ENCODE assay signal across 8 mouse cellular contexts in the genomic region with DNA sequence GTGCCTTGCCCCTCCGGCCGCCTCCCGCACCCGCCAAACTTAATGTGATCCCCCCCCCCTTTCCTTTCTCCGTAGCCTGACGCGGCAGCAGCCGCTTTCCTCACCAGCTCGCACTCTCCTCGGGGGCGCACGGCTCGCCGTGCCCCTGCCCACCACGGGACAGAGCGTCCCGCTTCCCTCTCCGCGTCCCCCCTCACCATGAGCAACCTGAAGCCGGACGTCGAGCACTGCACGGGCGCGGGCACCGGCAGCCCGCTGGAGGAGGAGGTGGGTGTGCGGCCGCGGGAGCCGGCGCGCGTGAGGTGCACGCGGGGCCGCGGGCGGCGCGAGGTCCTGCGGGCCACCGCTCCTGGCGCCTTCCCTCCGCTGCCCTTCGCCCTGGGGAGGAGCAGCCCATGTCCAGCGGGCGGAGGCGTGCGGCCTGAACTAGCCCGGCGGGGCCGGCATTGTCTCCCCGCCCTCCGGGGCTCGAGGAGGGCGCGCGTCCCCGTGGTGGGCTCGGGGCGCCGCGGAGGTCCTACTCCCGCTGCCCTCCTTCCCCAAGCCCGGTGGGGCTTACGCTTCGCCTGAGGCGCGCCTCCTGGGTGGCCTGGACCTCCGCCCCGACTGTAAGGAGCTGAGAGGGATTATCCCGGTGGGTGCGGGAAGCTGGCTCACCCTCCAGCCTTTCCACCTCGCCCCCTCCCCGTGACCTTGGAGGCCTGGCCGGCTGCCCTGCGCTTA. TPM values are rescaled to one million over a fixed set of nuclear protein-coding genes. Genes with fewer than 3 reads are reported as not detected.
DNase-seq lines count a peak whose midpoint lies in the region; ATAC-seq and TF ChIP-seq lines count a peak whose summit lies in the region.

No protein-coding gene starts in this region.

- H3K9ac ChIP-seq in forebrain, embryonic 15.5 days (replicated peaks): peak overlapping the region; percentile 55
- H3K9ac ChIP-seq in hindbrain, embryonic 16.5 days (ENCODE audit: low read depth, low read length): peak overlapping the region; percentile 67
- peak overlapping the region; percentile 67 for H3K9ac ChIP-seq in liver, embryonic 12.5 days
- H3K9ac ChIP-seq in neural tube, embryonic 11.5 days (ENCODE audit: low read length): peak overlapping the region; percentile 63

- WGBS in forebrain, embryonic 15.5 days: under 1% methylated on average over 65 of the region's 78 CpGs
- WGBS in hindbrain, embryonic 16.5 days: under 1% methylated on average over 55 of the region's 78 CpGs
- WGBS in liver, embryonic 12.5 days (ENCODE audit: insufficient replicate concordance): under 1% methylated on average over 62 of the region's 78 CpGs
- under 1% methylated on average over 60 of the region's 78 CpGs for WGBS in neural tube, embryonic 11.5 days

- H3K27ac ChIP-seq in gastrocnemius, adult 2 months: peak overlapping the region; percentile 76
- no peak overlapping the region for H3K27ac ChIP-seq in forebrain, embryonic 15.5 days (replicated peaks)
- H3K27ac ChIP-seq in hindbrain, embryonic 16.5 days (ENCODE audit: low read depth, low read length): no peak overlapping the region
- H3K27ac ChIP-seq in liver, embryonic 12.5 days: peak overlapping the region; percentile 60; the same call in 1 of the 2 replicates
- H3K27ac ChIP-seq in neural tube, embryonic 11.5 days (ENCODE audit: low read depth, low read length): no peak overlapping the region

- peak; percentile 74 for ATAC-seq in forebrain, embryonic 15.5 days (replicated peaks)
- peak; percentile 82 for ATAC-seq in hindbrain, embryonic 16.5 days
- peak; percentile 54 for ATAC-seq in liver, embryonic 12.5 days
- ATAC-seq in neural tube, embryonic 11.5 days (ENCODE audit: insufficient read depth, low FRiP score, low TSS enrichment): peak; percentile 61

- intact Hi-C loops in gastrocnemius, adult 2 months (cut with DNase I): no loop called here

- peaks cover 45% of the 10 kb centered on the region for H3K27me3 ChIP-seq in forebrain, embryonic 15.5 days
- peaks cover 18% of the 10 kb centered on the region for H3K27me3 ChIP-seq in hindbrain, embryonic 16.5 days (replicated peaks; ENCODE audit: control insufficient read depth, insufficient read depth, low read length)
- H3K27me3 ChIP-seq in liver, embryonic 12.5 days (replicated peaks): peaks cover 82% of the 10 kb centered on the region
- peaks cover 21% of the 10 kb centered on the region for H3K27me3 ChIP-seq in neural tube, embryonic 11.5 days (ENCODE audit: control insufficient read depth, insufficient read depth, low read length)

- peak; percentile 54 for DNase-seq in gastrocnemius, adult 2 months
- DNase-seq in gastrocnemius, adult 18-20 months (ENCODE audit: low spot score): no peak
- DNase-seq in R1 (ENCODE audit: low read depth, low spot score): peak; percentile 34
- DNase-seq in neural tube, embryonic 11.5 days (ENCODE audit: low spot score): peak; percentile 67
- no peak for DNase-seq in frontal cortex, postnatal 36 days (ENCODE audit: low spot score in 2 of 2)

- peak overlapping the region; percentile 100 for H3K4me2 ChIP-seq in forebrain, embryonic 15.5 days (replicated peaks)
- peak overlapping the region; percentile 97 for H3K4me2 ChIP-seq in hindbrain, embryonic 16.5 days (ENCODE audit: low read length)
- peak overlapping the region; percentile 86 for H3K4me2 ChIP-seq in liver, embryonic 12.5 days
- peak overlapping the region; percentile 84 for H3K4me2 ChIP-seq in neural tube, embryonic 11.5 days (ENCODE audit: low read depth)

- TF ChIP-seq CTCF in gastrocnemius, adult 2 months (IDR thresholded peaks at IDR 0.05): no peak

- H3K4me3 ChIP-seq in gastrocnemius, adult 2 months: peak overlapping the region; percentile 88
- peak overlapping the region; percentile 77 for H3K4me3 ChIP-seq in forebrain, embryonic 15.5 days
- H3K4me3 ChIP-seq in hindbrain, embryonic 16.5 days (ENCODE audit: low read length): peak overlapping the region; percentile 69
- H3K4me3 ChIP-seq in liver, embryonic 12.5 days: peak overlapping the region; percentile 64
- peak overlapping the region; percentile 53 for H3K4me3 ChIP-seq in neural tube, embryonic 11.5 days (ENCODE audit: low read depth, low read length)

- no peaks in the 10 kb centered on the region for H3K9me3 ChIP-seq in forebrain, embryonic 15.5 days
- no peaks in the 10 kb centered on the region for H3K9me3 ChIP-seq in hindbrain, embryonic 16.5 days (ENCODE audit: control insufficient read depth, low read length)
- no peaks in the 10 kb centered on the region for H3K9me3 ChIP-seq in liver, embryonic 12.5 days (replicated peaks)
- no peaks in the 10 kb centered on the region for H3K9me3 ChIP-seq in neural tube, embryonic 11.5 days (ENCODE audit: control insufficient read depth, low read length)

- H3K36me3 ChIP-seq in forebrain, embryonic 15.5 days: no peaks in the 10 kb centered on the region
- H3K36me3 ChIP-seq in hindbrain, embryonic 16.5 days (ENCODE audit: control insufficient read depth, insufficient read depth, low read length): no peaks in the 10 kb centered on the region
- no peaks in the 10 kb centered on the region for H3K36me3 ChIP-seq in liver, embryonic 12.5 days
- H3K36me3 ChIP-seq in neural tube, embryonic 11.5 days (ENCODE audit: control insufficient read depth, insufficient read depth, low read length): no peaks in the 10 kb centered on the region

- peaks cover 20% of the 10 kb centered on the region for H3K4me1 ChIP-seq in forebrain, embryonic 15.5 days
- peaks cover 13% of the 10 kb centered on the region for H3K4me1 ChIP-seq in hindbrain, embryonic 16.5 days (ENCODE audit: control insufficient read depth, insufficient read depth, low read depth, low read length)
- peaks cover 29% of the 10 kb centered on the region for H3K4me1 ChIP-seq in liver, embryonic 12.5 days
- peaks cover 13% of the 10 kb centered on the region for H3K4me1 ChIP-seq in neural tube, embryonic 11.5 days (ENCODE audit: control insufficient read depth, insufficient read depth, low read length)

RNA-seq across cellular contexts. Expression of gene Rbpms2, which starts 1.3 kb away (rescaled TPM):
- total RNA-seq in gastrocnemius, adult 2 months (2021): 1 to 10 TPM in 1 of 2 experiments, under 1 TPM in 1; 0.99 to 1.8 TPM
- total RNA-seq in gastrocnemius, adult 18-20 months (2021): 1 to 10 TPM; 1.5 to 2.3 TPM
- polyA plus RNA-seq in forebrain, embryonic 15.5 days (2015; fragmentation: Nextera tagmentation; extraction: Ambion mirVana): 3.3 and 3.6 TPM in 2 replicates
- polyA plus RNA-seq in hindbrain, embryonic 16.5 days (2015; fragmentation: Nextera tagmentation; extraction: Ambion mirVana): 4.6 and 4.7 TPM in 2 replicates
- 19.2 and 19.3 TPM in 2 replicates for polyA plus RNA-seq in liver, embryonic 12.5 days (2016; fragmentation: Nextera tagmentation; extraction: Ambion mirVana)
- polyA plus RNA-seq in neural tube, embryonic 11.5 days (2014; fragmentation: Nextera tagmentation; extraction: Ambion mirVana): 20.4 and 20.7 TPM in 2 replicates

RNA-seq across cellular contexts. Expression of gene Oaz2, which starts 37.0 kb away (rescaled TPM):
- total RNA-seq in gastrocnemius, adult 2 months (2021): 100 to 1,000 TPM; 195 to 201 TPM
- total RNA-seq in gastrocnemius, adult 18-20 months (2021): 100 to 1,000 TPM; 223 to 247 TPM
- 328 and 347 TPM in 2 replicates for polyA plus RNA-seq in forebrain, embryonic 15.5 days (2015; fragmentation: Nextera tagmentation; extraction: Ambion mirVana)
- 419 and 449 TPM in 2 replicates for polyA plus RNA-seq in hindbrain, embryonic 16.5 days (2015; fragmentation: Nextera tagmentation; extraction: Ambion mirVana)
- polyA plus RNA-seq in liver, embryonic 12.5 days (2016; fragmentation: Nextera tagmentation; extraction: Ambion mirVana): 70.3 and 71.0 TPM in 2 replicates
- polyA plus RNA-seq in neural tube, embryonic 11.5 days (2014; fragmentation: Nextera tagmentation; extraction: Ambion mirVana): 254 and 263 TPM in 2 replicates

RNA-seq across cellular contexts. Expression of gene Pif1, which starts 43.8 kb away (rescaled TPM):
- total RNA-seq in gastrocnemius, adult 2 months (2021): not detected
- not detected for total RNA-seq in gastrocnemius, adult 18-20 months (2021)
- 11.8 and 12.4 TPM in 2 replicates for polyA plus RNA-seq in forebrain, embryonic 15.5 days (2015; fragmentation: Nextera tagmentation; extraction: Ambion mirVana)
- polyA plus RNA-seq in hindbrain, embryonic 16.5 days (2015; fragmentation: Nextera tagmentation; extraction: Ambion mirVana): 3.2 and 4.3 TPM in 2 replicates
- 16.1 and 17.4 TPM in 2 replicates for polyA plus RNA-seq in liver, embryonic 12.5 days (2016; fragmentation: Nextera tagmentation; extraction: Ambion mirVana)
- 10.2 and 11.1 TPM in 2 replicates for polyA plus RNA-seq in neural tube, embryonic 11.5 days (2014; fragmentation: Nextera tagmentation; extraction: Ambion mirVana)

RNA-seq across cellular contexts. Expression of gene Plekho2, which starts 51.0 kb away (rescaled TPM):
- total RNA-seq in gastrocnemius, adult 2 months (2021): 1 to 10 TPM; 4.4 to 4.5 TPM
- total RNA-seq in gastrocnemius, adult 18-20 months (2021): 1 to 10 TPM; 2.2 to 5.4 TPM
- 5.1 and 5.2 TPM in 2 replicates for polyA plus RNA-seq in forebrain, embryonic 15.5 days (2015; fragmentation: Nextera tagmentation; extraction: Ambion mirVana)
- polyA plus RNA-seq in hindbrain, embryonic 16.5 days (2015; fragmentation: Nextera tagmentation; extraction: Ambion mirVana): 7.1 and 8.0 TPM in 2 replicates
- 37.2 and 39.1 TPM in 2 replicates for polyA plus RNA-seq in liver, embryonic 12.5 days (2016; fragmentation: Nextera tagmentation; extraction: Ambion mirVana)
- 10.5 and 13.3 TPM in 2 replicates for polyA plus RNA-seq in neural tube, embryonic 11.5 days (2014; fragmentation: Nextera tagmentation; extraction: Ambion mirVana)

Comparison
In these comparisons a context has a peak if more than half of its experiments do, and no peak if none do; other contexts are left out.
1. DNase-seq: peak in gastrocnemius, adult 2 months (single experiment), R1 (single experiment) and neural tube, embryonic 11.5 days (single experiment); none in gastrocnemius, adult 18-20 months (single experiment) and frontal cortex, postnatal 36 days (0 of 2).
2. H3K27ac ChIP-seq: peak in gastrocnemius, adult 2 months (single experiment) and liver, embryonic 12.5 days (single experiment); none in forebrain, embryonic 15.5 days (single experiment), hindbrain, embryonic 16.5 days (single experiment) and neural tube, embryonic 11.5 days (single experiment).
3. Peak in every context shown above with its lines, with median percentiles within 50 percentile points of each other: H3K4me3 ChIP-seq, ATAC-seq, H3K4me2 ChIP-seq and H3K9ac ChIP-seq.